Mouse (Mus musculus): ENCODE data around the gene Slc36a2.
A peak's percentile ranks its signal among the peaks of the same experiment; 100 is the strongest.

Slc36a2 gene

DNA sequence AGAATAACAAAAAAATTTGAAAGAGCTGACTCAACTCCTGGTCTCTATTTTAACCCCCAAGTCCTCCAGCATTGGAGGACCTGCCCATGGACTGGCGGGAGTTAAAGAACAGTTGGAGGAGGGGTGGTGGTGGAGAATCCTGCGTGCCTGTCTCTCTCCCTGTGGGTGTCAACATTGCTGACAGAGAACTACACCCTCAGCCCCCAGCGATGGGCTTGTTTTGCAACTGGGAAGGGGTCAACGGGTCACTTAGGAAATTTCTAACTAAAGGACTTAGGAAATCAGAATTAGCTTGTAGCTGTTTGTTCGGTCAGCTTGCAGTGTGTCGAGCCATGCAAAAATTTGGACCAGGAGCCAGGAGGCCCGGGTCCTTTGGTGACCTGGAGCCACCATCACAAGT, 1.8 kb downstream of the Slc36a2 start:
- DNase-seq (ENCODE audit: low spot score): no peak

DNA sequence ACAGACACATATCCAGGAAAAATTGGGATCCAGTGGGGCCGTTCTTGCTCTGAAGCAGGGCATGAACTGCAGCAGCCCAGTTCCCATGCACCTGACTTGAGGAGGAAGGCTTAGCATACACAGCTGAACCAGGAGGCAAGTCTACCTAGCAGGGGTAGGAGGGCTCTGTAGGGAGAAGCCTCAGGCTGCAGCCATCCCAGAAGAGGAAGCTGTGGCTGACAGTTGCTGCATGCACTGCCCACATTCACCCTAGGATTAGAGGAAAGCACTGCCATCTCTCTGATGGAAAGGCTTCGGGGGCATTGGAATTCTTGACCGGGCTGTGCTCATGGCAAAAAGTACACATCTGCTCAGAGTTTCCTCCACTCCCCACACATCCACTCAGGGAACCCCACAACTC, 5.0 kb downstream of the Slc36a2 start:
- DNase-seq (ENCODE audit: low spot score): no peak

DNA sequence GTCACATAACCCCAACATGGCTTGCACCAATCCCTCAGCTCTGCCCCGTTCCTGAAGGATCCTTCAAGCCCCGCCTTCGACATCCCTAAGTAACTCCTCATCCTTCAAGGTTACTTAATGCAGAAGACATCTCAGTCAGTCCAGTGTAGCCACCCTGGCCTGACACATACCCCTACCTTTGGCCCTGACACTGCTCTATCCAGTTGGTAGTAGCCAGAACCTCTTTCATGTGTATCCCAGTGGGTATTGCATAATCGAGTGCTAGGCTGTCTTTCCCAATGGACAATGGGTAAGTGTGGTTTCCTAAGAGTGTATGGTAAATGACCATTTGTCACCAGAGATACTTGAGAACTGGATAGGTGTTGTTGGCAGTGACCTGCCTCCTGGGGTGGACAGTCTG, 6.0 kb downstream of the Slc36a2 start:
- DNase-seq (ENCODE audit: low spot score): no peak

DNA sequence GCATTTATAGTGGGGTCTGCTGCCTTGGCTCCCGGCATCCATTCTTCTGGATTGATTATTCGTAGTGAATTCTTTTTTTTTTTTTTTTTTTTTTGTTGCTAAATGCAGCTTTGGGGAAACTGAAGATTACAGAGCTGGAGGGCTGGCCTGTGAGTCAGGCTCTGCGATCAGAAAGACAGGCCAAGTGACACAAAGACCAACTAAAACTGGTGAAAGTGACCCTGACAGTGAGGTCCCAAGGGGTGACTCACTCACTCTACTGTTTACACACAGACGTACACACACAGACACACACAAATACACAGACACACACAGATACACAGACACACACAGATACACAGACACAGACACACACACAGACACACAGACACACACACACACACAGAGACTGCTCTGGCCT, 14.4 kb downstream of the Slc36a2 start:
- no peak for DNase-seq (ENCODE audit: low spot score)

DNA sequence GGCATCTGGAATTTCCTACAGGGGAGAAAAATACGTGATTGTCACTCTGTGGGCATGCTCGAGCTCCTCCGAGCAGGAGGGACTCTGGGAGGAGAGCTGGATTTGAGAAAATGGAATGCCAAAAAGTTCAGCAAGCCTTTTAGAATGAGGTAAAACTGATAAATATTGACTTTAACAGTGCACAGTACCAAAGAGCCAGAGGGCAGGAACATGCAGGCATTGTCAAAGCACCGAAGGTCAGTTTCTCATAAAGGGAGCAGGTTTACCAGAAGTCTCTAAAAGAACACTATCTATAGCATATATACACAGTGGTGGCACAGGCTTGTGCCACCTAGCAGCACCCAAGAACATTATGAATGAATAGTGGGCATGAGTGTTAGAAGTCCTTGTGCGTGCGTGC, 16.0 kb downstream of the Slc36a2 start:
- no peak for DNase-seq (ENCODE audit: low spot score)

DNA sequence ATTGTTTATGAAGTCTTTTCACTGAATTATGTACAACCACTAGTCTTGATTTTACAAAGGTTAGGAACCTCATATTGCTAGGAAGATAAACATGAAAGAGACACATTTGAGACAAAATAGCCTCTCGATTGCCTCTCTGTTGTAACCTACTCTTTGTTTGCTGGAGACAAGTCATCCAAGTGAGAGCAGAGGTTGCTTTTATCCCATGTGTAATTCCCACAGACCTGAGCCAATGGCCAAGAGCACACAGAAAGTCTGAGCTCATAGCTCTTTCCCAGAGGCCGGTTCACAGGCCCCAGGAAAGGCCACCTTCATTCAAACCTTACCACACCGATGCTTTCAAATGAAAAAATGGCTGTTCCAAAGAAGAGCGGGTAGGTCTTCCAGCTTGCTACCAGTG, 16.4 kb downstream of the Slc36a2 start:
- DNase-seq (ENCODE audit: low spot score): no peak

DNA sequence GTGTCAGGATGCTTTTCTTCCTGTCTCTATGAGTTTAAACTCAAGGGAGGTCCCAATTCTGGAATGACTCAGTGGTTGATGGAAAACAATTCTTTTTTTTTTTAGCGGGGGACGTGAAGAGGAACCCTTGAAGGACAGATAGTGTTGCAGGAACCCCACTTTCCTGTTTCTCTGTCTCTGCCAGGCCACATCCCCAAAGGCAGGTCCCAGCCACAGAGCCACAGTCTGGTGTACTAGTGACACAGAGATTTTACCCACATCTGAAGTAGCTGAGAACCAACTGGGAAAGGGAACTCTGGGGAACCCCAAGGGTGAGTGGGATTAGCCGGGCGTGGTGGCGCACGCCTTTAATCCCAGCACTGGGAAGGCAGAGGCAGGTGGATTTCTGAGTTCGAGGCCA, 19.1 kb downstream of the Slc36a2 start:
- DNase-seq (ENCODE audit: low spot score): no peak

DNA sequence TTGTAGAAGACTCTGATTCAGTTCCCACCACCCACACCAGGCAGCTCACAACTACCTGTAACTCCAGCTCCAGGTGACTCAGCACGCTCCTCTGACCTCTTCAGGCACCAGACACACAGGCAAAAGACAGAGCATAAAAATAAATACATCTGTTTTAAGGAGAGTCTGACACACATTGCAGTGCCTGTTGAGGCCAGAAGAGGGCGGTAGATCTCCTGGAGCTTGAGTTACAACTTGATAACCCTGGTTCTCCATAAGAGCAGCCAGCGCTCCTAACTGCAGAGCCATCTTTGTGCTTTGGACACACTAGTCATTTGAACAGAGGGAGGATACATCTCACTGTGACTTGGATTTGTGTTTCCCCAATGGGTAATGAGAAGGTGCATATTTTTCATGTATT, 20.2 kb downstream of the Slc36a2 start:
- peak; percentile 57 for DNase-seq (ENCODE audit: low spot score)

DNA sequence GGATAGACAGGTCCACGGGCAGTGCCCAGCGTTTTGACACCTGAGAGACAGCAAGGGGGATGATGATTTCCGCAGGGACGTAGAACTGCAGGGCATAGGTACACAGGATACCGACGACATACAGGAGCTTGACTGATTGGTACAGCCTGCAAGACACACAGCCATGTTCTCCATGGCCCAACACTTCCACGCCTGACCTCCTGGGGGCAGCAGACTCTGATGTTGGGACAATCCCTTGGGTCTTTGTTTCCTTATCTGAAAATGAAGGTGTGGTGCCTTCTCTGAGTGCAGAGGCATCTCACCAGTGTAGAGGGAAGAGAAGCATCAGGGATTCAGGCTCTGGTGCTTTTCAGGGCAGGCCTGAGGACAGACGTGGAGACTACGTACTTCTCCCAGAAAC, 22.2 kb downstream of the Slc36a2 start:
- DNase-seq (ENCODE audit: low spot score): peak; percentile 69

DNA sequence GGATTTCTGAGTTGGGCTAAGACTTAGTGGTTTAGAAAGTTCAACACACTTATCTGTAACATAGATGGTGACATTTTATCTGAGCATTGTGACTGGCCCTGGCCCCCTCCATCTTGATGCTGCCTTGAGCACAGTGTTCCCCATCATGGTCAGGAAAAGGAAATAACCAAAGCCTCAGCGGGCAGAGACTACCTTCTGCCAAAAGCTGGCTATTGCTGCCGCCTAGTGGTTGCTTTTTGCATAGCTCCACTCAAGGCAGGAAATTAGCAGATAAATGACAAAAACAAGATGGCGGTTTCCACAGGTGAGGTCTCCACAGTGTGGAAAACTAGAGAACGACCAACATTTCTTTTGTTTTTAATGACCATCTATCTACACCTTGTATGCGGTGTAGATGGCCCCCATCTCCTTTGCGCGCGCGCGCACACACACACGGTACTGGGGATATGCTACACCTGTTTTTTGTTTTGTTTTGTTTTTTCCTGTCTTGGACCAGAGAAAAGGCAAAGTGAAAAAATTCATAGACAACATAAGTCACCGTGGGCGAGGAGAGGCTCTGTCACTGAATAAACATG, 26.0 kb downstream of the Slc36a2 start:
- peak; percentile 81 for DNase-seq (ENCODE audit: low spot score)

DNA sequence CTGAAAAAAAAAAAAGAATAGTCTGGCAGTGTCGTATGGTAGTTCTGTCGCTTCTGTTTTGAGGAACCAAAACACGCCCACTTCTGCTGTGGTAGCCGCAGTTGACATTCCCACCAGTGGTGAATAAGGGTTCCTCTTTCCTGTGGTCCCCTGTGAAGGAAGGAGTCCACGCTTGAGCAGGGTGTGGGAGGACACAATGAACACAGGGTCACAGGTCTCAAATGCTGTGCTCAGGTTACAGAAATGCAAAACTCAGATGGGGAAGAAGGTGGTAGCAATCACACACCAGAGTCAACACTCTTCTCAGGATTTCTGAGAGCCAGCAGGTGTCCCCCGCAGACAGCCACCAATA, 29.8 kb downstream of the Slc36a2 start:
- DNase-seq (ENCODE audit: low spot score): no peak

DNA sequence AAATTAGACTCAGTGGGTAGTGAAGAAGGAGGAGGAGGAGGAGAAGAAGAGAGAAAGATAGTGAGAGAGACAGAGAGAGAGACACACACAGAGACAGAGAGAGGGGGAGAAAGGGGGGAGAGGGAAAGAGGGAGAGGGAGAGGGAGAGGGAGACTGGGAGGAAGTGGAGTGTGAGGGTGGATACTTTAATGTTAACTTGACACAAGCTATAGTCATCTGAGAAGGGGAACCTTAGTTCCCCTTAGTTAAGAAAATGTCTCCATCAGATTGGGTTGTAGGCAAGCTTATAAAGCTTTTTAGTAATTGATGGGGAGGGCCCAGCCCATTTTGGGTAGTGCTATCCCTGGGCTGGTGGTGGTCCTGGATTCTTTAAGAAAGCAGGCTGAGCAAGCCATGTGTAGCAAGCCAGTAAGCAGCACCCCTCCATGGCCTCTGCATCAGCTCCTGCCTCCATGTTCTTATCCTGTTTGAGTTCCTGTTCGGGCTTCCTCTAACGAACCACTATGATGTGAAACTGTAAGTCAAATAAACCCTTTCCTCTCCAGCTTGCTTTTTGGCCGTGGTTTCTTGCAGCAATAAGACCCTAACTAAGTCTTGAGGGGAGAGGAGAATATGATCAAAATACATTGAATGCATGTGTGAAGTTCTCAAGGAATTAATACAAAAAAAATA, 30.3 kb downstream of the Slc36a2 start:
- no peak for DNase-seq (ENCODE audit: low spot score)

DNA sequence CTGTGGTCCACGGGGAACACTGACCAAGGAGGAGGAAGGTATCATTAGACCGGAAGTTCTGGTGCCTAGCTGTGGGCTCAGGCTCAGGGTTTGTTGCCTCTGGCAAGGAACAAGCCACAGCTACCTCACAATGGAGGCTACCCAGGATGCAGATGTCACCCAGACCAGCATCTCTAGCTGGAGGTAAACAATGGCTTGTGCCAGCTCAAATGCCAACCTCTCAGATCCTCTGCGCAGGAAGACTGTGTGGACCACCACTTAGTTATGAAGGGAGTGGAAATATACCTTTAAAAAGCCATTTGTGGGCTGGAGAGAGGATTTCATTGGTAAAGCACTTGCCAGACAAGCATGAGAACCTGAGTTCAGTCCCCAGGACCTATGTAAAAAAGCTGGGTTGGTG, 33.3 kb downstream of the Slc36a2 start, which contains the start of gene Slc36a3:
Gene Slc36a3 (minus strand): TSS at position 101 of the 400 bp plus-strand sequence.
- no peak for DNase-seq (ENCODE audit: low spot score)

DNA sequence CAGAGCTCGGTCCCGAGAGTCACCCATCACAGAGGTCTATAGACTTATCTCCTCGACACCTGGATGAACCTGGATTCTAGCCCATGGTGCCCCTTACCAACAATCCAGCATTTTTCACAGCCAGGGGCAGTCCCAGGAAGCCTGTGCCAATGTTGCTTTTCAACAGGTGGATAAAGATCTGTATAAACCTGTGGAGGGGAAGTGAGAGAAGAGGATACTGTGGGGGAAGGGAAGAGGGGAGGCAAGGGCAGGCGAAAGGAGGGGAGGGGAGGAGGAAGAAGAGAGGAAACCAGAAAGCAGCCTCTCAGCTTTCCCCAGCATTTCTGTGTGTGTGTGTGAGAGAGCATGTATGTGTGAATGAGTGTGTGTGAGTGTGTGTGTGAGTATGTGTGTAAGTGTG, 36.4 kb downstream of the Slc36a2 start:
- no peak for DNase-seq (ENCODE audit: low spot score)

DNA sequence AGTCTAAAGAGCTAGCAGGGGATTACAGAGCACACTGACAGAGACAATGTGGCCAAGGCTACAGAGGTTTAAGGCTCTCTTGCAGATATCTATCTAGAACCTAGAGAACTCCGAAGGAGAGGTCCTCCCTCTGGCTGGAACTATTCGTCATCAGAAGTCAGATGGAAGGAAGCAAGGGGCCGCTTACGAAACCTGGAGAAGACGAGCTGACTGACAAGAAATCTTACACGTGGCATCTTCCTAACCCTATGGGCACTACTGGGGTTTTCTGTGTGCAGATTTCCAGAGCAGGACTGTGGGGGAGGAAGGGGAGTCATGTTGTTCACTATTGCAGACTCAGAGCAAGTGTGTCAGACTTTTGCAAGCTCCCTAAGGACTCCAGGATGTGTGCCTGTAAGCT, 37.5 kb downstream of the Slc36a2 start:
- DNase-seq (ENCODE audit: low spot score): no peak

DNA sequence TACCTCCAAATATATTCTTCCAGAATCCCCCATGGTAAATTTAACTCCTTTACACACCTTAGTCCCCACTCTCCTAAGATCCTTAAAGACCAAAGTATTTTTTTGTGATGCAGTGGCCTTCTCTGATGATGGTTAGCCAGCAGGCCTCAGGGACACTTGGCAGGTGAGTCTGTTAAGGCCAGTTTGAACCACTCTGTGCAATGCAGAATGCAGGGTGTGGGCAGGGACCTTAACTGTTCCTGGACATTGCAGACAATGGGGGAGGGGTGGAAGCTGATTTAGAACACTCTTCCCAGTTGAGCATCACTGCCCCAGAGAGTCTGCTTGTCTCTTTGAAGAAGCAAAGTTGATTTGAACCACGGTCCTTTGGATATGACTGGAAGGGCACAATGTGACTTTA, 38.0 kb downstream of the Slc36a2 start:
- DNase-seq (ENCODE audit: low spot score): no peak

DNA sequence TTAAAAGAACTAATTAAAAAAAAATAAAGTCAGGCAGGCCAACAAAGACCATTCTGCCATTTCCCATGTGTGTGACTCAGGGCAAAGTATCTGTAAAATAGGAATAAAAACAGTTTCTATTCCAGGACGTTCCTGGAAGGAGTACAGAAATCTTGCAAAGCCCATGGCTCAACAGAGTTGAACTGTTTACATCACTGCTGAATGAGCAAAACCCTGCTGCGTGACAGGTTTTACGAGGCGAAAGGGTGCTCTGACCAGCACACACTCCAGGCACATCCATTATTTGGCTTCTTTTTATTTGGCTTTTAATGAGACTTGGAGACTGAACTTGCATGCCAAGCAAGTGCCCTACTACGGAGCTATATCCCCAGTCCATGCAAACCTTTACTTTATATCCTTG, 40.9 kb downstream of the Slc36a2 start:
- DNase-seq (ENCODE audit: low spot score): no peak

DNA sequence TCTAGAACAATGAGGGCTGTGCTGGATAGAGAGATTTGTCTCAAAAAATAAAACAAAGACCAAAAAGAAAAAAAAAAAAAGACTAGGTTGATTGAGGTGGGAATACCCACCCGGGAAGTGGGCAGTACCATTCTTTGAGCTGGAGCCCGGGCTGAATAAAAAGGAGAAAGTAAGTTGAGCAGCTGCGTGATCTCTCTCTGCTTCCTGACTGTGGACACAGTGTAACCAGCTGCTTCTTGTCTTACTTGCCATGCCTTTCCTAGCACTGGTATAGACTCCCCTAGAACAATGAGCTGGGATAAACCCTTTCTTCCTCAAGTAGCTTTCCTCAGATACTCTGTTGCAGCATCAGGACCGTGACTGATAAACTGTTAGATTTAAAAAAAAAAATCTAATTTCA, 43.4 kb downstream of the Slc36a2 start:
- DNase-seq (ENCODE audit: low spot score): no peak

DNA sequence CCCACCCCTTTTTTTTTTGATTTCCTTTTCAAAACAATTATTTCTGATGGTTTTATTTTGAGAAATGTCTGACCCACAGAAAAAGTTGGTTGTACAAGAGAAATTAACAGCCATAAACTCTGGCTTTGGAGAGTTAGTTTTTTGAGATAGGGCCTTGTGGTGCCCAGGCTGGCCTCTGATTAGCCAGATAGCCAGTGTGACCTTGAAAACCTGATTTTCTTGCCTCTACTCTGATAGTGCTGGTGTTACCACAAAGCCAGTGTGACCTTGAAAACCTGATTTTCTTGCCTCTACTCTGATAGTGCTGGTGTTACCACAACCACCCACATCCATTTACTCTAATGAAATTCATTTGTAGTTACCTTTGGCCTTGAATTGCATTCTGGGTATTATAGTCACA, 47.2 kb downstream of the Slc36a2 start:
- DNase-seq (ENCODE audit: low spot score): no peak

DNA sequence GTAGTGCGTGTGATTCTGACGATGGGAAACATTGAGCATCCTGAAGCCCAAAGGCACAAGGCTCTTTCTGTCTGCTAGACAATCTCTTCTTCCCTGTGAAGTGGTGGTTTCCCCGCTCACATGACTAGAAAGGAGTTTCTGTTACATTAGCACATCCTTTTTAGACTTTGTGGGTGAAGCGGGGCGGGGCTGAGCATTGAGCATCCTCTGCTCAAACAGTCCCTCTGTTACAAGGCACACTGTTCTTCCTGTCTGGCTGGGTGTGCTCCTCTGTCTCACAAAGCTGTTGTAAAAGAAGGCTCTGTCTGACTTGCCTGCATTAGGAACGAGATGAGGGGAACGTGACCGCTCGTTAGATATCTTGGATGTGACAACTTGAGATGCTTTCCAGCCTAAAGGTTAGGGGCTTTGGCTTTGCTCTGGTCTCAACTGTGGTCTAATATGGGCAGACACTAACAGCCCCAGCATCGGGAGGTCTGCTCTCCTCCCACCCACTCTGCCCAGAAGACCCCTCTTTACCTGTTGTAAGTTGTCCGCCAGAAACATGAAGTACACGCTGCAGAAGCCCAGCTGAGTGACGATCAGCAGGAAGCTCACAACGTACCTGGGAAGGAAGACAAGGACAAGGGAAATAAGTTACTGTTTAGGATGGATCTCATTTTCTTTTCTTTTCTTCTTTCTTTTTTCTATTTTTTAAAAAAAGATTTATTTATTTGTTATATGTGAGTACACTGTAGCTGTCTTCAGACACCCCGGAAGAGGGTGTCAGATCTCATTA, 47.9 kb downstream of the Slc36a2 start:
- DNase-seq (ENCODE audit: low spot score): no peak

DNA sequence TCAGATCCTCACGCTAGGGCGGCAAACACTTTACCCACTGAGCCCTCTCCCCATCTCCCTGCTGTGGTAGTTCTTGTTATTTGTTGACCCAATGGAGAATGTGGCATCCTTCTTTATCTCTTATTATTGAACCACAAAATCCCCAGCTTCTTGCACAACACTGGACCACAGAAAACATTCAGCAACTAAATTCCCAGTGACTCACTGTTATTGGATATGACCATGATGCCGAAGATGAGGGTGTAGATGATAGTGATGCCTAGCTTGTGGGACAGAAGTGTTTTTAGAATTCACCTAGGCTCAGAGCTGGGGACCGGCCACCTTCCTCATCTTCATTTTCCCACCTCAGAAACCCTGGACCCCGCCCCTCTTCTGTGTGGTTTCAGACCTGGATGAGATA, 50.0 kb downstream of the Slc36a2 start:
- DNase-seq (ENCODE audit: low spot score): no peak

DNA sequence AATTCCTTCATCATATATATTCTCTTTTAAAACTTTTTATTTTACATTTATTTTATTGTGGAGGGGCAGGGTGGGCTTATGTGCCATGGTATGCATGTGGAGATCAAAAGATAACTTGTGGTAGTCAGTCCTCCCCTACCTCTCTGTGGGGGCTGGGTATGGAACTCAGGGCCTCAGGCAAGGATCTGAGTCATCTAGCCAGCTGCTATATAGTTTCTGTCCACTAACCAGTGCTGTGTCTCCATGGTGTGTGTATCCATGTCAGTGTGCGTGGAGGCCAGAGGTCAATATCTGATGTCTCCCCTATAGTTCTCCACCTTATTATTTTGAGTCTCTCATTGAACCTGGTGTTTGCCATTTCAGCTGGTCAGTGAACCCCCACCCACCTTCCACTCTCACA, 50.5 kb downstream of the Slc36a2 start:
- DNase-seq (ENCODE audit: low spot score): no peak

DNA sequence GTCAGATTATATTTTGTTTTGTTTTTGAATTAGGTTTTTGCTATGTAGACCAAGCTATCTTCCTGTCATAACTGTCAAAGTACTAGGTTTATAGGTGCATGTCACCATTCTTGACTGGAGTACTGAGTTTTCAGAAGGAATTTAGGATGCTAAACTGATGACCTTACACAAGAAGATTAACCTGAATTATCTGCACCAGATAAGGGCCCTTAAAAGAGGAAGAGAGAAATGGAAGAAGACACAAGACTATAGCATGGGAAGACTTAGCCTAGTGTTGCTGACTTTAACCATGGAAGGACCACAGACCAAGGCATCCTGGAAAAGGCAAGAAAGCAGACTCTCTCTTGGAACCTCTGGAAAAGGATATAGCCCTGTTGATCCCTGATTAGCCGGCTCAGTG, 51.7 kb downstream of the Slc36a2 start:
- no peak for DNase-seq (ENCODE audit: low spot score)

DNA sequence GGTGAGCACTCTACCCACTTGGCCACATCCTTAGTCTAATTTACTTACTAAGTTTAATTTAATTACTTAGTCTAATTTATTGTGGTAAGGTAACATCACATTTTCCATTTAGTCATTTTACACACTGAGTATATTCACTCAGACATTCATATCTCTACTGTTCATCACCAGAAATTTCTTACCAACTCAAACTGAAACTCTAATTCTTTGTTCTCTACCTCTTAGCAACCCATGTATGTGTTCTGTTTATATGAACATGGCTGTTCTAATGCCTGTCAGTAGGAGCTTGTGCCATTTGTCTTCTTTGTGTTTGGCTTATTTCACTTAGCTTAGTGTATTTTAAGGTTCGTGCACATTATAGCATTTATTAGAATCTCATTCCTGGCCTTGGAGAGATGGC, 52.9 kb downstream of the Slc36a2 start:
- no peak for DNase-seq (ENCODE audit: low spot score)
